Mouse (Mus musculus) G1E-ER4 (cell line): ENCODE measurements around the gene Hist2h3c1. TPM values are rescaled to one million over a fixed set of nuclear protein-coding genes. Genes with fewer than 3 reads are reported as not detected.
"Not testable (repeated sequence)": the region's sequence is repeated elsewhere in the genome, so short reads cannot be mapped to it uniquely, and the experiment has no call there.

Source experiments
- GATA1 ChIP-seq: IDR thresholded peaks from one replicate; pipeline ENCODE4 v1.8.0; 2012; ENCODE audit warnings: low read length, inconsistent platforms
- polyA plus RNA-seq: library from polyadenylated mRNA; stranded (reverse); fragments of >175 nt; gene quantifications from 2 replicates; pipeline ENCODE4 v1.2.3, GENCODE M21; 2012

Gene Hist2h3c1
- polyA plus RNA-seq, 1 experiment: not detected

DNA sequence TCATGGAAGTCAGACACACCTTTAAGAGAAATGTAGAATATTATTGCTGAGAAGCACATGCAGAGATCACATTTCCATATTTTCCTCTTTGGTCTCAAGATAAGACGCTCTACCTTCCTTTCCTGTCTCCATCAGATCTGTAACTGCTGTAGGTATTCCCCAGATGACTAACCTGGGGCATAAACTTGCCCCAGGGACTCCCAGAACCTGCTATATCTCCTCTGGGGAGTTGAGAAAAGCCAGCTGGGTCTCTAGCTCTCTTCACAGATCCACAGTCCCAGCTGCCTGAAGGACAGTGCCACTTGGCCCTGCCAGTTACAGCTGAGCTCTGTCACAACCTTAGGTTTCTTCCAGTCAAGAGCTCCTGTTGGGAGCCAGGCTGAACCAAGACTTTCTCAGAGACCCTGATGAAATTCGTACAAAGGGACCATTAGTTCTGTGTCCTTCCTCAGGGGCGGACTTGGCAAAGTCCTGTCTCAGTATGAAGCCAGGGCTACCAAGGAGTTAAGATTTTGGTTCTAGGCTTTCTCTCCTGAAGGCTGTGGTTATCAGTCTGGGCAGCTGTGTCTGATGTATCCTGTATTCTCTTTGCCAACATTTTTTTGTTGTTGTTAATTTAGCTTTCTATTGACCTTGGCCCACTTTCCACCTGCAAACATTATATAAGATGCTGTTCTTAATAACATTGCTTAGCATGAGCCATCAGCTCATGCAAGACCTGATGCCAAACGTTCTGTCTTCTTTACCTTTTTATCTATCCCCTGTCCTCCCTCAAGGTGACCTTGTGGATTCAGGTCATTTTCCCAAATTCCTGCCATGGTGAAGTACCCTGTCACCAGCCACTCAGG lies 15.4 kb upstream of the Hist2h3c1 start:
- no peak for TF ChIP-seq GATA1

DNA sequence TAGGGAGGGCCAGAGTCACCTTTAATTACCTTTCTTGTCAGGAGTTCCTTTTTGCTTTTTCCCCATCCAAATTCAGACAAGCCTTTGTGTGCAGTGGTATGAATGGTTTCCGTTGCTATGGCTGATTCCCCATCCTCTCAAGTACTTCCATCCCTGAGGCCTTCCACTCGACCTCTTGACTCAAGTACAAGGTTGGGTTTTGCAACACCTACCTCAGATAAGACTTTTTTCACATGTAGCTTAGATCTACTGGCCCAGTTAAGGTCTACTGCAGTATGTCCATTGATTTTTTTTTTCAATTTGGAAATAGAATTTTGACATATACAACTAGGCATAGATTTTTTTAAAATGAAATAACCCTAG lies 14.7 kb upstream of the Hist2h3c1 start:
- no peak for TF ChIP-seq GATA1

DNA sequence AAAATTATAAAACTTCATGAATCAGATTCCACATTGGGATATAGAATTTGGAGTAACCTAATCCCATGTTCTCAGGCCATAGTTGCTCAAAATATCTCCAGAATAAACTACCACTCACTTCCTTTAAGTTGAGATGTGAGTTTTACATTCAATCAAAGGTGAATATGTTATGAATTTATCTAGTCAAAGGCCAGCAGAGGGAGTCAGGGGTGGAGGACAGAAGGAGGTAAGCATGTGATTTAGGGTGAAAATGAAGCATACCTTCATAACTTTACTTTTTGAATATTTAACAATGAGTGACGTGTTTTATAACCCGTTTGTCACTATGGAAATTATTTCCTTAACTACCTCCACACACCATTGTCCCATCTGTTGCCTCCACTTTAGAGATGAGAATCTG lies 11.6 kb upstream of the Hist2h3c1 start:
- no peak for TF ChIP-seq GATA1

DNA sequence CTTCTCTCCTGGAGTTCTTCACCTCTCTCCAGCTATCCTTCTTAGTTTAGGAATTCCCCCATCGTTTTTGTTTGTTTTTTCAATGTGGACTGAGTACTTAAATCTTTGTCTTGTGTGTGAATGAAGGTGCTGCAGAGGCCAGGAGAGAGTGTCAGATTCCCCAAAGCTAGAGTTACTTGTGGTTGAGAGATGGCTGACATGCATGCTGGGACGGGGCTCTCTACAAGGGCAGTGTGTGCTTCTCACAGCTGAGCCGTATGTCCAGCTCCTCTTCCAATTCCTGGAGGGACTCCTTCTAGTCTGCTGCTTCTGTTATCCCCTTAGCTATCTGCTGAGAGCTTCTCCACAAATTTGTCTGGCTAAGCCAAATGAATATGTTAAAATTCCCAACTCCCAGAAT lies 10.6 kb upstream of the Hist2h3c1 start:
- no peak for TF ChIP-seq GATA1

DNA sequence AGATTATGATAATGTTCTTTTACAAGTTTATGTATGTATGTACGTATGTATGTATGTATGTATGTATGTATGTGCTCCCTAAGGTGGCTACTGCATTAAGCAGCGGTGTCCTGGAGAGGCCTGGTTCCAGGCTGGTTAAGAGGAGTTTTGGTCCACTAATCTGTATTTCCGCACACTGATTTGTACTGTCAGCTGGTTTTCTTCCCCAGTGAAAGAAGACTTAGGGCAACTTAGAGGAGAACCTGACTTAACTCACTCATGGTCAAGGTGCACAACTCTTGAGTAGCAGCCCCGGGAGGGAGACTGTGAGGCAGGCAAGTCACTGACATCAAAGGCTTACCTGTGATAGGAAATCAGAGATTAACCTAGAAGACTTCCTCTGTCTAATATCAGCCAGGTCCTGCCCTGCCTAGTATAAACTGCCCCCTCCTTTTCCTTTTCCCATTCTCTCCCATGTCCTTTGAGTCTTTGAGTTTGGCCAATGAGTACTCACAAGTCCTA lies 9.6 kb upstream of the Hist2h3c1 start:
- no peak for TF ChIP-seq GATA1

DNA sequence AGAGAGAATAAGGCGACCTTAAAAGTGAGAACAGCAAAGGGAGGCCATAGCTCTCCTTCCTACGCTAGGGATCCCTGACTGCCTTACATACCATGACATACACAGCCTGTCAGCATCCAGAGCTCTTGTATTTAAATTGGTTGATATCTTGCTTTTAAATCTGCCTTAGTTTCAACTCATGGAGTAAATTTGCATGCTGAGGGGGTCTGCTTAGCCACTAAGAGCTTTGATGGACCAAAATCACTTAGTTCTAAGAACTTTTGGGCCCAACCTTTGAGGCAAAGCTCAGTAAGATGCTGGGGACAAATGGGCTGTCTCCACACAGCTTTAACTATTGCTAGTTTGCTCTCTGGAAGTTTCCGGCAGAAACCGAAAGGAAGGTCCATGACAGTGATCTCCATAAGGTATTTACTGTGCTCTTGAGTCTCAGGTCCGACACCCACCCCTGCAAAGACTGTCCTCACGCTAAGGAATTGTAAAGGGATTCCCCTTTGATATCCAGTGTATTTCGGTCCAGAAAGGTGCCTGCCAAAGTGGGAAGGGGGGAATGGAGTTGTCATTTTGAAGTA lies 9.1 kb upstream of the Hist2h3c1 start:
- TF ChIP-seq GATA1: no peak

DNA sequence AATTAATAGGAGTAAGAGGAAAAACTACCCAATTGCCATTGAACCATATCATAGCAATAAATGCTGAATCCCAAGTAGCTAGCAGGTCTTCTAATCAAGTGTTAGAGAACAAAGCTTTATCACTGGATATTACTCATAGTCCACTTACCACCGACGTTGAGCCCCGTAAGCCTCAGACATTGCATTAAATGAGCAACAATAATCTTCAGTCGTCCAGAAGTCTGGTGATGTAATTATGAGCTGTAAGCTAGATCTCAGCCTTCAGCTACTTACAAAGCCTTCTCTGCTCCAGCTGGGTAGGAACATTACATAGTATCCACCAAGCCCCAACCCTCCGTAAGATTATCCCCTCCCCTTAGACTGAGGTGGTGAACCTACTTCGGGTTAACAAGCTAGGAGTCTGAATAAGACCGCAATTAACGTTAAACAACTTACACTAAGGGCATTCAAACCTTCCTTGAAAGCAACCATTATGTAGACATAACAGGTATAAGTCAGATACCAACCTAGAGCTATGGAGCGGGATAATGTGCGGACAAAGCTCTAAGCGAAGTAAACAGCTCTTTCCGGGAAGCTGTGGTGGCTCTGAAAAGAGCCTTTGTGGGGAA lies 8.5 kb upstream of the Hist2h3c1 start:
- TF ChIP-seq GATA1: no peak

DNA sequence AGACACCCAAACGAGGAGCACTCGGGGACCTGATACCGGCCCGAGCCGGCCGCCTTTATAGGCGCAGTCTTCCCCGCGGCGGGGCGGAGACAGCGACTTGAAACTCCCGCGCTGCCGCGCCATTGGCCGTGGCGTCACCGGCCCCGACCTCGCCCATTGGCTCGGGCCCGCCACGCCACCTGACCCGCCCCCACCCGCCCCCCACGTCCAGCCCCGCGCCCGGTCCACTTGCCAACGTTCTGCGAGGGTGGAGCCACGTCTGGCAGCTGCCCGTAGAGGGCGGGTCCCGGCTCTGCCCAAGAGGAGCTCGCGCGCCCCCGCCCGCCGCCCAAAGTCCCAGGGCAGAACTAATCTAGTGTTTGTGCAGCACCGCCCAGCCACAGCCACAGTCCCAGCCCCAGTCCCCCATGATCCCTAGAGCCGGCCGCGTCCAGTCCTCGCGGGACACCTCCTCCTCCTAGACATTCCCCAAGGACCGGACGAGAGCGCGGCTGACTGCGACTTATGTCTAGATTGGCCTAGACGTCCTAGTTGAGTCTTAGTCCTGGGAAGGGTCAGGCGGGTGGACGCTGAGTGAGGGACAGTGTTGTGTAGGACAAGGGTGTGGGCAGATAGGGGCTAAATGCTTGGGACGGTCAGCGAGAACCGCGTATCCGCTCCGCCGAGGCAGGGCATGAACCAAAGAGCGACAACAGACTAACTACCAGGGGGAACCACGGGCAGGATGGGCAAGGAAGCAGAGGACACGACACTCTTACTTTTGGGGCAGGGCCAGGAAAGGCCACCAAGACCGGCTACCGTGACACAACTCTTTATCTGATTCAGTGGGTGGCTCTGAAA lies 7.3 kb upstream of the Hist2h3c1 start, which contains the start of gene Hist2h3c2:
TSS of gene Hist2h3c2 (minus strand) at position 174 of the 840 bp plus-strand sequence.
- TF ChIP-seq GATA1: not testable (repeated sequence)

DNA sequence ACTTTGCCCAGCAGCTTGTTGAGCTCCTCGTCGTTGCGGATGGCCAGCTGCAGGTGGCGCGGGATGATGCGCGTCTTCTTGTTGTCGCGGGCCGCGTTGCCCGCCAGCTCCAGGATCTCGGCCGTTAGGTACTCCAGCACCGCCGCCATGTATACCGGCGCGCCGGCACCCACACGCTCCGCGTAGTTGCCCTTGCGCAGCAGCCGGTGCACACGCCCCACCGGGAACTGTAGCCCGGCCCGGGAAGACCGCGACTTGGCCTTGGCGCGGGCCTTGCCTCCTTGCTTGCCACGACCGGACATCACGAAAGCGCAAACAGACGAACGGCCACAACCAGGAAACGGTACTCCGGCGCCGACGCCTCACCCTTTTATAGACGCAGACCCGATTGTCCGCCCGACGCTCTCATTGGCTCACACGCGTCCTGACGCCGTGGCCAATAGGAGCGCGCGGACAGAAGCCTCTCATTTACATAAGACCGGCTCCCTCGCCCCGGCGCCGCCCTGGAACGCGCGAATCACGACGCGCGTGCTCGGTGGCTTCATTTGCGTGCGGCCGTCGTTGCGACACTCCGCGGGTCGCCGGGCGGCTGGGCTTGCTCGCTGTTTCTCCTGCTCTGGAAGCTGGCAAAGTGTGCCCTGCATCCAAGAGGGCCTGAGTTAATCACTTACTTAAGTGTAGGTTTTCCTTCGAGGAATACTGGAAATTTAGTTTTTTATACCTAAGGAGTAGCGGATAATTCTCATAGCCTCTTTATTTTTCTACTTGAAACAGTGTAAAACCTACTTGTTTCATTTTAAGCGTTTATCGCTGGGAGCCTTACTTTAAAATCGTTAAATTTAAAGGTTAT lies 6.3 kb upstream of the Hist2h3c1 start, which contains the start of gene Hist2h2aa2:
TSS of gene Hist2h2aa2 (minus strand) at position 328 of the 850 bp plus-strand sequence.
- TF ChIP-seq GATA1: not testable (repeated sequence)

DNA sequence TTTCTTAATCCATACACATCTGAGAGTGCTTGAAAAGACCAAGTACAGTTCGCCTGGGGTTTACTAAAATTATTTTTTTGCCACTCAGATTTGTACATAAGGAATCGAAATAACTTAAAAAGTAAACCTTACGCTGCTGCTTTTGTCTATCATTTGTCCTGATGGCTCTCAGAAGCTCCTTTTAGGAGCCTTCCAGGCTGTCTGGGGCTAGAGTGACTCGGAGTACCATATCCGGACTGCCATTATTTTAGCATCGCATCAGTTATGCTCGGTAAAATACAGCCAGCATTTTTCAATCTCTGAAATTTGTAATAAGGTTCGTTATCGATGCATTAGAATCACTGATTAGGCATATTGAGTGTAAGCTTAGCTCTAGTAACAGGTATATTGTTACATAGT lies 5.7 kb upstream of the Hist2h3c1 start:
- TF ChIP-seq GATA1: no peak

DNA sequence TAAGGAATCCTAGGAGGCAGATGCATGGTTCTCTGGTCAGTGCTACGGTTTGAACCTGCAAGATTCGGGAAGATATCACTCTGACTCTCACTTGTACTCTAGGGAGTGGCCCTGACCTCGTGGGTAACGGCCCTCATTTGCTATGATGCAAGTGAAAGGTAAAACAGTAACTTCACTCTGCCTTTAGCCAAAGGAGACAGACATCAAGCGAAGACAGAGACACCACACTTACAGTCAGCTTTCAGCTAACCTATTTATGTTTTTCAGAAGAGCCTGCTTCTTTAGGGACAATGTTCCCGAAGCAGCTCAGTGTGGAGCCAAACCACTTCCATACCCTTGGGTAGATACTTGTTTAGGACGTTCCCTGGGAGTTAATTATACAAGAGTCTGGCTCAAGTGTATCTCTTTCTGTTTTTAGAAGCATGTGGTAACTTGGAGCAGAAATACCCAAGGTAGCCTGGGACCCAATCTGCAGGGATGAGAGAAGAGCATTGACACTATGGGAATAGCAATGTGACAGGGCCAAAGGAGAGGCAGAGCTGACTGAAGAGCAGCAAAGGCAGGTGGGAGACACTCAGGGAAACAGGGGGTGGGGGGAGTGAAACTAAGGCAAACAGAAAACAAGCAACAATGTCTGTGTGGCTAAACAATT lies 2.4 kb upstream of the Hist2h3c1 start:
- TF ChIP-seq GATA1: no peak

DNA sequence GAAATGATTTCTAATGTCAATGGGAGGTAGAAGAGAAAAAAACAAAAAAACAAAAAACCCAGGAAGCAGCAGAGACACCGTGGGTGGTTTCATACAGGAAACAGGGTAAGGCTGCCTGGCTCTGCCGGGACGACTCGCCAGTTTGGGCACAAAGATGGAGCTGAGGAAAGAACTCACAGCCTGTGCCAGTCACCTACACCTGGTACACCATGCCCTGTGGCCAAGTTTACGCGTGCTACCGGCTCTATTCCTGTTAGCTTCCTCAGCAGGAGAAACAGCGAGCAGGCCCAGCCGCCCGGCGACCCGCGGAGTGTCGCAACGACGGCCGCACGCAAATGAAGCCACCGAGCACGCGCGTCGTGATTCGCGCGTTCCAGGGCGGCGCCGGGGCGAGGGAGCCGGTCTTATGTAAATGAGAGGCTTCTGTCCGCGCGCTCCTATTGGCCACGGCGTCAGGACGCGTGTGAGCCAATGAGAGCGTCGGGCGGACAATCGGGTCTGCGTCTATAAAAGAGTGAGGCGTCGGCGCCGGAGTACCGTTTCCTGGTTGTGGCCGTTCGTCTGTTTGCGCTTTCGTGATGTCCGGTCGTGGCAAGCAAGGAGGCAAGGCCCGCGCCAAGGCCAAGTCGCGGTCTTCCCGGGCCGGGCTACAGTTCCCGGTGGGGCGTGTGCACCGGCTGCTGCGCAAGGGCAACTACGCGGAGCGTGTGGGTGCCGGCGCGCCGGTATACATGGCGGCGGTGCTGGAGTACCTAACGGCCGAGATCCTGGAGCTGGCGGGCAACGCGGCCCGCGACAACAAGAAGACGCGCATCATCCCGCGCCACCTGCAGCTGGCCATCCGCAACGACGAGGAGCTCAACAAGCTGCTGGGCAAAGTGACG lies 1.2 kb upstream of the Hist2h3c1 start, which contains the start of gene Hist2h2aa1:
TSS of gene Hist2h2aa1 (plus strand) at position 495 of the 884 bp plus-strand sequence.
- TF ChIP-seq GATA1: not testable (repeated sequence)
